Mouse (Mus musculus) hindbrain, embryonic 11.5 days (tissue): Measurements from ENCODE around the gene Pdcd4. TPM values are rescaled to one million over a fixed set of nuclear protein-coding genes. Genes with fewer than 3 reads are reported as not detected.

Experiments used
- ATAC-seq: fragments of 200-750 bp; cut with Nextera tagmentation; 2 replicates; pipeline ENCODE4 v1.8.0; 2017; ENCODE audit warnings: mild to moderate bottlenecking, moderate TSS enrichment, moderate library complexity; ENCODE audit not compliant: low FRiP score
- DNase-seq: peaks from one replicate; pipeline ENCODE4 v3.0.0-alpha.2; 2015; ENCODE audit warnings: low spot score
- H3K27ac ChIP-seq: fragments of 300-500 bp; sonication (generic); 2 replicates; pipeline ENCODE4 v1.5.1; 2014; ENCODE audit warnings: mild to moderate bottlenecking, low read depth, low read length
- H3K27me3 ChIP-seq: fragments of 300-500 bp; sonication (generic); 2 replicates; pipeline ENCODE4 v1.6.1; 2014; ENCODE audit warnings: mild to moderate bottlenecking, low read length, moderate library complexity, mixed read lengths; ENCODE audit not compliant: control insufficient read depth, insufficient read depth
- H3K36me3 ChIP-seq: fragments of 300-500 bp; sonication (generic); 2 replicates; pipeline ENCODE4 v1.6.1; 2014; ENCODE audit warnings: mild to moderate bottlenecking, low read length, moderate library complexity, mixed read lengths; ENCODE audit not compliant: control insufficient read depth, insufficient read depth
- H3K4me1 ChIP-seq: fragments of 300-500 bp; sonication (generic); replicated peaks from 2 replicates; pipeline ENCODE4 v1.6.1; 2014; ENCODE audit warnings: low read length, mixed read lengths; ENCODE audit not compliant: control insufficient read depth, insufficient read depth
- H3K4me2 ChIP-seq: fragments of 300-500 bp; sonication (generic); replicated peaks from 2 replicates; pipeline ENCODE4 v1.6.1; 2014; ENCODE audit warnings: mild to moderate bottlenecking, low read depth, low read length
- H3K4me3 ChIP-seq: fragments of 300-500 bp; sonication (generic); 2 replicates; pipeline ENCODE4 v1.5.1; 2014; ENCODE audit warnings: low read depth, low read length
- H3K9ac ChIP-seq: fragments of 300-500 bp; sonication (generic); 2 replicates; pipeline ENCODE4 v1.6.1; 2014; ENCODE audit warnings: low read depth, low read length
- H3K9me3 ChIP-seq: fragments of 300-500 bp; sonication (generic); 2 replicates; pipeline ENCODE4 v1.6.1; 2016; ENCODE audit warnings: low read length; ENCODE audit not compliant: control insufficient read depth
- WGBS: fragments of 180-500 bp; shearing (Covaris S2); extraction: QIAGEN DNeasy Blood & Tissue Kit; methylation state at CpG from one replicate; pipeline ENCODE4 v1.1.7; 2014; 5-methylcytosine and 5-hydroxymethylcytosine counted together
- polyA plus RNA-seq: library from polyadenylated mRNA; unstranded; fragments of >200 nt; fragmentation: Nextera tagmentation; extraction: Ambion mirVana; gene quantifications from 2 replicates; pipeline ENCODE4 v1.2.1, GENCODE M21; 2014

The Pdcd4 gene
- polyA plus RNA-seq, 1 experiment from 2014 or later: 82.4 TPM

DNA sequence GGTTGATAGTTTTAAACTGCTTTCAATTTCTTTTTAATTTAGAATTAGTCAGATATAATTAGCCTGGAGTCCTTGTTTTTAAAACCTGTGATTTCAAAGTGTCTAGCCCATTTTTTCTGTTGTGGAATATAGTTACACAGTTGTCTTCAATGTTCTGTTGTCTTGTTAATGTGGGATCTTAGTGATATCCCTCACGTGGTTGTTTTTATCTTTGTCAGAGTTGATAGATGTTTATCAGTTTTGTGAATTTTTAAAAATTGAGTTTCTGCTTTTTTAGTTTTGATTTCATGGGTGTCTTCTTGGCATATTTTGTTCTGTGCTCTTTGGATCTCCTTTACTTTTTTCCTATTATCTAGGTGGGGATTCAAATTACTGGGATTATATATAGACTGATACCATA, 81.6 kb downstream of the Pdcd4 start:
- no peak overlapping the region for H3K9ac ChIP-seq
- no peak for DNase-seq

More for the DNA sequence above, 81.6 kb downstream of the Pdcd4 start:
- no peaks in the 10 kb centered on the region for H3K36me3 ChIP-seq
- no peaks in the 10 kb centered on the region for H3K4me1 ChIP-seq
- H3K27ac ChIP-seq: no peak overlapping the region
- 93% methylated on average over 1 of the region's 1 CpGs for WGBS
- H3K9me3 ChIP-seq: no peaks in the 10 kb centered on the region
- no peaks in the 10 kb centered on the region for H3K27me3 ChIP-seq
- ATAC-seq: no peak
- no peak overlapping the region for H3K4me3 ChIP-seq
- no peak overlapping the region for H3K4me2 ChIP-seq

Other genes with a start within 250 kb of the Pdcd4 start
- 0.64 and 0.73 TPM in 2 replicates for gene Rbm20, start 214.9 kb upstream of the Pdcd4 start, polyA plus RNA-seq
- 80.9 and 81.1 TPM in 2 replicates for gene Shoc2, start 52.1 kb downstream of the Pdcd4 start, polyA plus RNA-seq
- 139 and 142 TPM in 2 replicates for gene Bbip1, start 52.4 kb downstream of the Pdcd4 start, polyA plus RNA-seq
- gene Adra2a, start 151.9 kb downstream of the Pdcd4 start, polyA plus RNA-seq: 1.9 and 2.5 TPM in 2 replicates